Comparison of ENCODE assay signal across 20 mouse cellular contexts in the genomic region with DNA sequence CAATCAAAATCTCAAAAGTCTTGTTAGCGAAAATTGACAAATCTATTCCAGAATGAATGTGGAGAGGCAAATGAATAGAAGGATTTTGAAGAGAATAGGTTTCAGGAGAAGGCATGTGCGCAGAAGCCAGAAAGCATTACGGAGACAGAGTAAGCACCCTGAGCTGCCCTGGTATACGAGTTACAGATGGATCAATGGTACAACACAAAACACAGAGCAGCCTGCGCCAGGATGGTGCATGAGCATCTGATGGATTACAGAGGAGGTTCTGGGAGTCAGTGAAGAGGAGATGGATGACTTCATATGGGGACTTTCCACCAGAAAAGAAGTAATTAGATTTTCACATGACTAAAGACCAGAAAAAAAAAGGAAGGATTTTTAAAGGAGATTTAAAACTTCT.
DNase-seq lines count a peak whose midpoint lies in the region; TF ChIP-seq lines count a peak whose summit lies in the region.
"Had no signal": no experiment of that assay in that cellular context is flagged by ENCODE, and none has a peak within 500 bp of the region (broad histone marks: within the 10 kb centered on the region; RNA-seq: fewer than 3 reads in every experiment).

No protein-coding gene starts in this region.

- no peak for TF ChIP-seq POLR2A in brain, embryonic 14.5 days (IDR thresholded peaks at IDR 0.05; ENCODE audit: borderline replicate concordance, extremely low read depth, insufficient read depth, insufficient read length, poor library complexity, severe bottlenecking)

- DNase-seq in layer of hippocampus, adult 11-12 months (ENCODE audit: low spot score), result peak; percentile 26
- no peak for DNase-seq in layer of hippocampus, adult 9-10 months (ENCODE audit: low spot score)
- peak; percentile 27 to 44 for DNase-seq in layer of hippocampus, adult 2 months (ENCODE audit: low spot score in 2 of 2)
- no peak for DNase-seq in layer of hippocampus, postnatal 10 days (ENCODE audit: low spot score in 2 of 2)
- peak; percentile 37 for DNase-seq in brain, embryonic 14.5 days (ENCODE audit: low read depth)
- peak; percentile 31 to 32 for DNase-seq in layer of hippocampus, adult 8-10 months (ENCODE audit: low spot score in 2 of 2)
- no peak for DNase-seq in urinary bladder, adult 18-20 months (ENCODE audit: low spot score in 2 of 2)
- DNase-seq in kidney, postnatal 4 days, result no peak
- DNase-seq: adrenal gland, adult 2 months; adrenal gland, postnatal 10 days; adrenal gland, postnatal 25 days; cerebellum, adult 11-12 months; cerebellum, adult 2 months; cerebellum, adult 9-10 months; cerebellum, postnatal 10 days; cerebellum, postnatal 25 days; forebrain, postnatal 0 days had no signal

- TF ChIP-seq CTCF in layer of hippocampus, adult 2 months (conservative IDR thresholded peaks at IDR 0.05), result no peak
- TF ChIP-seq CTCF in brain, embryonic 14.5 days (IDR thresholded peaks at IDR 0.05; ENCODE audit: borderline replicate concordance, extremely low read depth, insufficient read depth, insufficient read length), result no peak

- H3K4me3 ChIP-seq in layer of hippocampus, adult 2 months, result no peak overlapping the region
- H3K4me3 ChIP-seq: embryonic facial prominence, embryonic 10.5 days; embryonic facial prominence, embryonic 12.5 days; forebrain, embryonic 15.5 days had no signal

- no peak overlapping the region for H3K27ac ChIP-seq in layer of hippocampus, adult 2 months
- H3K27ac ChIP-seq: embryonic facial prominence, embryonic 10.5 days; embryonic facial prominence, embryonic 12.5 days; forebrain, embryonic 15.5 days had no signal

Comparison
In these comparisons a context has a peak if more than half of its experiments do, and no peak if none do; other contexts are left out.
1. DNase-seq: peak in layer of hippocampus, adult 11-12 months (single experiment), layer of hippocampus, adult 2 months (2 of 2), brain, embryonic 14.5 days (single experiment) and layer of hippocampus, adult 8-10 months (2 of 2); none in layer of hippocampus, adult 9-10 months (single experiment), layer of hippocampus, postnatal 10 days (0 of 2), urinary bladder, adult 18-20 months (0 of 2) and kidney, postnatal 4 days (0 of 2).